Mouse (Mus musculus) ES-CJ7 (cell line): ENCODE data around the gene Klhl24.
A peak's percentile ranks its signal among the peaks of the same experiment; 100 is the strongest.

Experiments
- DNase-seq: peaks from one replicate; pipeline ENCODE4 v3.0.0; 2011; ENCODE audit warnings: low read depth, low spot score

Klhl24 gene

GRCm38 (mm10) chr16:20144568-20144967 lies 47.2 kb downstream of the Klhl24 start:
- no peak for DNase-seq

GRCm38 (mm10) chr16:20151991-20152390 lies 54.6 kb downstream of the Klhl24 start:
- DNase-seq, result no peak

- DNase-seq, result no peak
Measured at GRCm38 (mm10) chr16:20153742-20154141, 56.4 kb downstream of the Klhl24 start.

- peak; percentile 62 for DNase-seq
Measured at GRCm38 (mm10) chr16:20160130-20160529, 62.8 kb downstream of the Klhl24 start.

- DNase-seq, result no peak
Measured at GRCm38 (mm10) chr16:20169071-20169470, 71.7 kb downstream of the Klhl24 start.

GRCm38 (mm10) chr16:20169471-20170106 lies 72.2 kb downstream of the Klhl24 start:
- DNase-seq, result no peak
